Mouse (Mus musculus) brain, embryonic 14.5 days (tissue): ENCODE data around the gene Olfml3.

ENCODE experiments used
- CTCF ChIP-seq: fragments of 200-500 bp; IDR thresholded peaks from 2 replicates; pipeline ENCODE4 v1.5.1; 2012; ENCODE audit warnings: inconsistent platforms, mild to moderate bottlenecking, moderate library complexity, borderline replicate concordance; ENCODE audit not compliant: insufficient read depth, insufficient read length; ENCODE audit errors: extremely low read depth
- POLR2A ChIP-seq: fragments of 200-500 bp; IDR thresholded peaks from 2 replicates; pipeline ENCODE4 v1.6.1; 2012; ENCODE audit warnings: mild to moderate bottlenecking, inconsistent platforms, borderline replicate concordance; ENCODE audit not compliant: poor library complexity, insufficient read depth, insufficient read length, severe bottlenecking; ENCODE audit errors: extremely low read depth

DNA sequence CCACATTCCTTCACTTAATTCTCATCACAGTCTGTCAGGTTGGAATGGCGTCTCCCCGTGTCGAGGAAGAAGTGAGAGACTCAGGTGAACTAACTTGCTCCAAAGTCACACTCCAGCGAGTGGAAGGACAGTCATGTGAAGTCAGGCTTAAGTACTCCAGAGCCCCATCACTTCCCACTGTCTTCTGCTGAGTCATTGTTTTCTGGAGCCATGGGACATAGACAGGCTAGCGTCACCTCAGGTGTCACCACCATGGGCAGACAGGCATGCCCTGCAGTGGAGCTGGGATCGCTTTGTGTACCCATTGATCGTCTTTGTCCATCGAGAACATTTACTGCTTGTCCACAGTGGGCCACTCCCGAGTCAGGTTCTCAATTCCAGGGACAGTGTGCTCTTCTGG is 8.0 kb downstream of the Olfml3 start:
- TF ChIP-seq POLR2A: no peak
- no peak for TF ChIP-seq CTCF
